Mouse (Mus musculus) erythroblast, embryonic 14.5 days (primary cell): ENCODE data around the gene Hadha. TPM values are rescaled to one million over a fixed set of nuclear protein-coding genes. Genes with fewer than 3 reads are reported as not detected.

Experiments
- H3K27me3 ChIP-seq: 2 replicates; pipeline ENCODE4 v1.6.1; 2012; ENCODE audit warnings: inconsistent platforms; ENCODE audit not compliant: control insufficient read depth
- H3K36me3 ChIP-seq: 2 replicates; pipeline ENCODE4 v1.6.1; 2012; ENCODE audit warnings: mild to moderate bottlenecking, inconsistent platforms; ENCODE audit not compliant: control insufficient read depth
- H3K4me1 ChIP-seq: 2 replicates; pipeline ENCODE4 v1.6.1; 2012; ENCODE audit warnings: inconsistent platforms; ENCODE audit not compliant: control insufficient read depth
- H3K4me3 ChIP-seq: replicated peaks from 2 replicates; pipeline ENCODE3; 2012; ENCODE audit warnings: moderate library complexity, mild to moderate bottlenecking, inconsistent platforms
- H3K9me3 ChIP-seq: 2 replicates; pipeline ENCODE4 v1.6.1; 2012; ENCODE audit warnings: low read length, inconsistent platforms, mixed read lengths; ENCODE audit not compliant: control insufficient read depth
- GATA1 ChIP-seq: IDR thresholded peaks from 2 replicates; pipeline ENCODE4 v1.6.1; 2012; ENCODE audit warnings: low read length, inconsistent platforms, mixed read lengths
- TAL1 ChIP-seq: IDR thresholded peaks from 3 replicates; pipeline ENCODE4 v1.6.1; 2012; ENCODE audit warnings: low read length, inconsistent platforms, mixed read lengths
- polyA plus RNA-seq: library from polyadenylated mRNA; stranded (reverse); fragments of >175 nt; gene quantifications from 2 replicates; pipeline ENCODE4 v1.2.3, GENCODE M21; 2012

Gene Hadha
- polyA plus RNA-seq, 1 experiment: 3.3 TPM

DNA sequence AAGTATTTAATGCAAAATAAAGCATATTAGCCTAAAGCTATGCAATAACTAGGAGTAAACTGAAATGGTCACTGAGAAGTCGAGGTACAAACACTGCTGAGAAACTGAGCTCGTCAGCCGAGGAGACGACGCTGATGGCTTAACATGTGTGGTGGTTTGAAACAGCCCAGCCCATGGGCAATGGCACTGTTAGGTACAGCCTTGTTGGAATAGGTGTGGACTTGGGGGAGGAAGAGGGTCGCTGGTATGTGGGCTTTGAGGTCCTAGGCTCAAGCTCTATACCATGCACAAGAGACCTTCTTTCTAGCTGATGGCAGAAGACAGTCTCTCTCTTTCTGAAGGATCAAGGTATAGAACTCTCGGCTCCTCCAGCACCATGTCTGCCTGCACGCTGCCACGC lies 17.7 kb downstream of the Hadha start:
- Histone ChIP-seq H3K4me1 (no peaks in the 10 kb centered on the region), H3K9me3 (no peaks in the 10 kb centered on the region), H3K4me3 (no peak overlapping the region), H3K36me3 (peaks cover 94% of the 10 kb centered on the region), H3K27me3 (no peaks in the 10 kb centered on the region)
- TF ChIP-seq GATA1 (no peak), TAL1 (no peak)

DNA sequence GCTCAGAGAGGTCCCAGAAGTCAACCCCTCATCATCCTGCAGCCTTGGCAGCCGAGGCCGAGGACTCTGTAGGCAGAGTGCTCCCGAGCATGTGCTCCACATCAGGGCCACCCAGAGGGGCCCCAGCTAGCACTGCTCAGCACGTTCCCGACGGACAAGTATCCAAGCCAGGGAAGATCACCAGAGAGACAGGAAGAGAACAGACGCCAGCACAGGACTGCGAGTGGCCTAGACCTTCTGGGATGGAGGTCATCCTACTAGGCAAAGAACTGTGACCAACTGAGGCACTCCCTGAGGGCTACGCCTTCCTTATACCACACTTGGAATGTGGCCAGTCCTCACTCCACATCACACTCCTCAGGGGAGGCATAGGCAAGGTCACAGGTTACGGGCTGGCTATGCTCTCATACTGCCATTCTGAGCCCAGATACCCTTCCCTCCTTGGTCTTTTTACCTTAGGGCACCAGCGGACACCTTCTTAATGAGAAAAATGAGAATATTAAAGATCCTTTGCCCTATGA lies 19.2 kb downstream of the Hadha start:
- H3K9me3 ChIP-seq: no peaks in the 10 kb centered on the region
- H3K27me3 ChIP-seq: no peaks in the 10 kb centered on the region
- TF ChIP-seq TAL1 (no peak), GATA1 (no peak)
- H3K4me1 ChIP-seq: no peaks in the 10 kb centered on the region
- peaks cover 92% of the 10 kb centered on the region for H3K36me3 ChIP-seq
- H3K4me3 ChIP-seq: no peak overlapping the region

DNA sequence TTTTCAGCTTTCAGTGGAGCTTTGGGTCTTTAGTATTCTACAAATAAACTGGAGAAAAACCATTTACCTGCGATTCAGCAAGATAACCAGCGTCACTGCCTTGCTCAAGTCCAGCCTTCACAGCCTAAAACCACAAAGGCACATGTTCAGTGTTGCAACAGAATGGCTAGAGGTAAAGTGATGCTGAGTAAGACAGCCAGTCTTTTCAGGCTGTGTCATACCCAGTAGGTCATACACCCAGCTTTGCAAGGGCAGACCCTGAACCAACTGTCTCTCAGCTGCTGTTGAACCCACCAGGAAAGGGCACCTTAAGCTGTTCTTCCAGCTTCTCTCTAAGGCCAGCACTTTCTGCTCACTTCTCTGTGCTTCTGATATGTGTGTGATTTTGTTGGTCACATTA lies 22.8 kb downstream of the Hadha start:
- Histone ChIP-seq H3K36me3 (peaks cover 93% of the 10 kb centered on the region), H3K4me3 (no peak overlapping the region), H3K27me3 (no peaks in the 10 kb centered on the region), H3K4me1 (no peaks in the 10 kb centered on the region), H3K9me3 (no peaks in the 10 kb centered on the region)
- no peak for TF ChIP-seq GATA1
- TF ChIP-seq TAL1: no peak

DNA sequence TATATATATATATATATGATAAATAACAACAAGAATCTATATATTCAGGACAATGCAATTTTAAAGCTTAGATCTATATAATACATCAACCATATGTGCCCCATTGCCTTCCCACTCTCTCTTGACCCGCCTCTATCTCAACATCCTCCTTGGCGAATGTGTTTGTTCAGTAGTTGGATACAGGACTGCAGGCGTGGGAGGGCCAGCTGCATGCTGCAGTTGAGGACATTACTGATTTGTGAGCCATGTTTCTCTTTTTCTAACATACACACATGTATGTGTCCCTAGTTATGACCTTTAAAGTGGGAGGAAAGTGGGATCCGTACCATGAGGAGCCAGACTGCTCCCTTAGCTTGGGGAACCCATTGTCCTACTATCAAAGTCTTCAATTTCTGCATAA lies 23.7 kb downstream of the Hadha start:
- H3K4me1 ChIP-seq: no peaks in the 10 kb centered on the region
- no peaks in the 10 kb centered on the region for H3K9me3 ChIP-seq
- peaks cover 95% of the 10 kb centered on the region for H3K36me3 ChIP-seq
- H3K4me3 ChIP-seq: no peak overlapping the region
- no peak for TF ChIP-seq TAL1
- no peak for TF ChIP-seq GATA1
- no peaks in the 10 kb centered on the region for H3K27me3 ChIP-seq

DNA sequence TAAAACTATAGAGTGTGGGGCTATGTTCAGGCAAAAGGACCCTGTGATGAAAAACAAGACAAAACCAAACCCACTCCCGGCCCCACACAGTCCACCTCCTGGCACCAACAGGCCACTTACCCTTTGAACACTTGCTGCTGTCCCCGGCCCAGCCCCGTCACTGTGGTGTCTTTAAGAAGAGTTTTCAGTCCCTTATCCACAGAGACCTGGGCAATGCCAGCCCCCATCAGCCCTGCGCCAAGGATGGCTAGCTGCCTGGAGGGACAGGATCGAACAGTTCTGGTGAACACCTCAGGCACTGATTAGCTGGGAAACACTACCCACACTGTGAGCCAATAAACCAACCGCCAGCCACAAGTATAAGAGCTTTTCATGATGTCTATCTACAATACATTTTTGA lies 26.3 kb downstream of the Hadha start:
- Histone ChIP-seq H3K9me3 (no peaks in the 10 kb centered on the region), H3K36me3 (peaks cover 95% of the 10 kb centered on the region), H3K4me3 (no peak overlapping the region), H3K27me3 (no peaks in the 10 kb centered on the region), H3K4me1 (no peaks in the 10 kb centered on the region)
- TF ChIP-seq TAL1 (no peak), GATA1 (no peak)

DNA sequence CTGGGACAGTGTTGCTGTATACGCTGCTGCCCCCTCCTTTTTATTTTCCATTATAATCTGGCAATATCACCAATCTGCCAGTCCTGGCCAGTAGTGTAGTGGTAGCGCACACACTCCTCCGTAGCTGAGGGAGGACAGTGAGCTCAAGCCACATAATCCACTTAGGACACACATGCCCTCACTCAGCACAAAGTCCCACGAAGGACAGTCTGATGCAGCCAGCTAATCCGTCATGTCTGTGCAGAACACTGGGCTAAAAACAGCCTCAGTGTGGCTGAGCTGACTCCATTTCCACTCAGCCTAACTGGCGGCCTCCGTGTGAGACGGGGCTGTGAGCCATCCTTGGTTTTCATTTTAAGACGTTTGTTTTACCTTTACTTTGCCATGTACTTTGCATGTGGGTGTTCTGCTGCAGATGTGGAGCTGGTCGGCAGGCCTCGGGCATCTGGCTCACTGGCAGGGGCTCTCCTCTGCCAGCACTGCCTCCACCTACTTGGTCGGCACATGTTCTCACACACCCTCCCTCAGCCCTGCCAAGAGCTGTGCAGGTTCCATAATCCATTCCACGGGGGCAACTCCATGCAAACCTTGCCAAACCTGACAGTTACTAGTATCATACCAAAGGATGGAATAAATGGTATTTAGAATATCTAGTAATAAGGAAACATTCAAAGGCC lies 26.9 kb downstream of the Hadha start:
- Histone ChIP-seq H3K4me3 (no peak overlapping the region), H3K9me3 (no peaks in the 10 kb centered on the region), H3K4me1 (no peaks in the 10 kb centered on the region), H3K27me3 (no peaks in the 10 kb centered on the region), H3K36me3 (peaks cover 95% of the 10 kb centered on the region)
- TF ChIP-seq GATA1: no peak
- no peak for TF ChIP-seq TAL1

DNA sequence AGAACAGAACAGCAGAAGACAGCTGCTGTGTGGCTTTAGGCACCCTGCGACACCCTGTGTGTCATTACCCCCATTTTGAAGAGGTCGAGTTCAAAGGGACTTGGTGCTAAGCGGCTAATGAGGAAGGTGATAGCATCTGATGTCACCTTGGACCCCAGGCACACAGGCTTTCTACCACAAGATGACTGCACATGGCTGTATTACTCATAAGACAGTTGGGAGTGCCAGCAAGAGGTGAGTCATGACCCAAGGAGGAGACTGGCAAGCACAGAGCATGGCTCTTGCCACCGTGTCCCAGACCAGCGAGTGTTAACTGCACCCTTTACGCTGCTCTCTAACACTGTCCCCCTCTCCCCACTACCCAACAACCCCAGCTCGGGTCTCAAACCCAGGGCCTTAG lies 28.2 kb downstream of the Hadha start:
- Histone ChIP-seq H3K4me1 (no peaks in the 10 kb centered on the region), H3K9me3 (no peaks in the 10 kb centered on the region), H3K27me3 (no peaks in the 10 kb centered on the region), H3K4me3 (no peak overlapping the region), H3K36me3 (peaks cover 95% of the 10 kb centered on the region)
- TF ChIP-seq TAL1 (no peak), GATA1 (no peak)

DNA sequence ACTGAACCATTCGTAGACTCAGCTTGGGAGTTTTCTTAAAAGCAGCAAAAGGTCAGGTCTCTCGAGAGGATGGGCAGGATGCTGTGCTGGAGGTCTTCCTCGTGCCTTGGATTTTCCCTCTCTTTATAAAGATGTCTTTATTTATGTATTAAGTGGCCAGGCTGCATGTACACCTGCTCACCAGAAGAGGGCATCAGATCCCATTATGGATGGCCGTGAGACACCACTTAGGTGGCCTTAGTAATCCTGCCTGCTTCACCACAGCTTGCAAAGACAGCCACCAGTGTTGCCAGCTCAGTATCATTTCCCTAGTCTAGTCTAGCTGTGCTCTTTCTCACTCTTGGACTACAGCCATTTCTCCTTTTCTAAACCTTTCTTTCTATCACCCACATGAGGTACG lies 29.4 kb downstream of the Hadha start:
- no peak overlapping the region for H3K4me3 ChIP-seq
- no peaks in the 10 kb centered on the region for H3K4me1 ChIP-seq
- no peaks in the 10 kb centered on the region for H3K27me3 ChIP-seq
- H3K9me3 ChIP-seq: no peaks in the 10 kb centered on the region
- TF ChIP-seq GATA1 (no peak), TAL1 (no peak)
- peaks cover 99% of the 10 kb centered on the region for H3K36me3 ChIP-seq

DNA sequence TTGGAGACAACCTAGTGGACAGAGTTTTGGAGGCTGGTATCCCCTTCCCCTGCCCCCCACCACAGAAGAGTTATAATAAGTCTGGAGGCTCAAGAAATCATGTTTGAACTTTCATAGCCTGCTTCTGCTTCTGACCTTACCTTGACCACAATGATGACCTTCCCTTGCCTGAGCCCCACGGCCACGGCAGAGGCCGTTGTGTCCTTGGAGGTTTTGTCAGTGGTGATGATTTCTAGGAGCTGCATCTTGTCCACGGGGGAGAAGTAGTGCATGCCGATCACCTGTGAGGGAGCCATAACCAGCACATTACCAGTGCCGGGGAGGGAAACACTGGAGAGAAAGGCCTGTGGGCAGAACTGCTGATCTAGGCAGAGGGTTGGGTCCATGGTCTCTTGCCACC lies 32.5 kb downstream of the Hadha start:
- H3K27me3 ChIP-seq: no peaks in the 10 kb centered on the region
- TF ChIP-seq GATA1 (no peak), TAL1 (no peak)
- peaks cover 99% of the 10 kb centered on the region for H3K36me3 ChIP-seq
- no peaks in the 10 kb centered on the region for H3K9me3 ChIP-seq
- H3K4me3 ChIP-seq: no peak overlapping the region
- no peaks in the 10 kb centered on the region for H3K4me1 ChIP-seq

DNA sequence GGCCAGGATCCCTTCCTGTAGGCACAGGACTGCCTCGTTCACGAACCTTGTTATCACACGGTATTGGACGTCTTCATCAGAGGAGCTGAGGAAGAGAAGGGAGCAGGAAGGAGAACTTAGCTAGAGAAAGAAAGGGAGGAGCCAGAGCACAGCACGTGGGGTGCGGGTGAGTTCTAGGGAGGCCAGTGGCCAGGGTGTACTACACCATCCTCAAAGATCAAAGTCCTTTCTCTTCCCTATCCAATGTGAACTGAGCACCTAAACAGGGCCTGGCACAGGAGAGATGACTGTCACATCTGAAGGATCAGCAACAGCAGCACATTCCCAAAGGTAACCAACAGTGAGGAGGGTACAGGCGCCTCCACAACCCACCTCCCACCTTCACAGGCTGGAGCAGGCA lies 34.9 kb downstream of the Hadha start:
- Histone ChIP-seq H3K4me1 (no peaks in the 10 kb centered on the region), H3K36me3 (peaks cover 82% of the 10 kb centered on the region), H3K27me3 (peaks cover 10% of the 10 kb centered on the region), H3K4me3 (no peak overlapping the region), H3K9me3 (no peaks in the 10 kb centered on the region)
- TF ChIP-seq TAL1 (no peak), GATA1 (no peak)
